Mouse (Mus musculus) left cerebral cortex, postnatal 25 days (tissue): ENCODE results near the gene Ranbp3. TPM values are rescaled to one million over a fixed set of nuclear protein-coding genes. Genes with fewer than 3 reads are reported as not detected.
"Not testable (repeated sequence)": the region's sequence is repeated elsewhere in the genome, so short reads cannot be mapped to it uniquely, and the experiment has no call there.

Source experiments
- DNase-seq, 2 experiments: peaks; one replicate each; pipeline ENCODE4 v3.0.0; 2022; ENCODE audit warnings: low spot score in 2 of 2, mixed read lengths in 1 of 2
- intact Hi-C: fragments of 180-260 bp; cut with DNase I; formaldehyde crosslinking; loops from one replicate; pipeline ENCODE4 v1.15.1; 2025
- total RNA-seq, 2 experiments: library from RNA; stranded (reverse); gene quantifications; 2 replicates each; pipeline ENCODE4 v1.2.3; 2021

The Ranbp3 gene
- 10 to 100 TPM; 88.4 to 91.3 TPM for total RNA-seq

DNA sequence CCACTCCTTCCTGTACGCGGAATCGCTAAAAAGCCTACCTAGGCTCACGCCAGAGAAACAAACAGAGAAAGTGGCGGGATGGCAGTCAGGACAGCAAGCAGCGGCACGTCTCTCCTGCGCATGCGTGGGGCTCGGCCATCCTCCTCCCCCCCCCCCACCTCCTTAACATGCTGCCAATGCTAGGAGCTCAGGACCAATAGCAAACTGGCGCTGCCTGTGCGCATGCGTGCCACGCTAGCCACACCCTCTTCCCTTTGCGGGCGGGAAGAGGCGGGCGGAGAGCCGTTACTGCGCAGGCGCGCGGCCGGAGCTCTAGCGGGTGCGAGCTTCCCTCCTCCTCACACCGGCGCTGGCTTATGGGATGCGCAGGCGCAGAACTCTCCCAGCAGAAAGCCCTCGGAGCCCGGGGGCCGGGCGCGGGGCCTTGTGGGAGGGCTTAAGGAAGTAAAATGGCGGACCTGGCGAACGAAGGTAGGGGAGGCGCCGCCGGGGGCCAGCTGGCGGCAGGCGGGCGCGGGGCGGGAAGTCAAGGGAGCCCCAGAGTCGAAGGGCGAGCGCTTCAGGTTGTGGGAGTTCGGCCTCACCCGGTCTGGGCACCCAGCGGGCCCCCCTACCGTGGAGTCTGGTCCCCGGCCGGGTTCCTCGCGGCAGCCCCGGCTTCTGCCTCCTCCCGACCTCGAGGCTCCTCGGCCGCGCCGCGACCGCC is at the start of gene Ranbp3:
Ranbp3 (plus strand) TSS at position 354 of the 706 bp plus-strand sequence.
- peak; percentile 99 to 100 for DNase-seq
- intact Hi-C loops, result loop anchor here (2.0 to 5.0 kb wide), 2 partner anchors 61 to 88 kb away; partner anchors contain the start of genes Rpl36, Safb and Safb2

GRCm38 (mm10) chr17:56625495-56625894 is 47.6 kb upstream of the Ranbp3 start:
- intact Hi-C loops, result no loop called here

GRCm38 (mm10) chr17:56626260-56626659 is 46.8 kb upstream of the Ranbp3 start:
- intact Hi-C loops, result no loop called here
- no peak for DNase-seq

More at GRCm38 (mm10) chr17:56625495-56625894, 47.6 kb upstream of the Ranbp3 start:
- DNase-seq, result no peak

GRCm38 (mm10) chr17:56626754-56627470 is 46.2 kb upstream of the Ranbp3 start, which contains the start of gene Lonp1:
Gene Lonp1 (minus strand): TSS chr17:56626887.
- intact Hi-C loops, result loop anchor here (1.0 kb wide), 1 partner anchor 41 kb away; no protein-coding TSS in a partner anchor
- peak; percentile 94 to 97 for DNase-seq

DNA sequence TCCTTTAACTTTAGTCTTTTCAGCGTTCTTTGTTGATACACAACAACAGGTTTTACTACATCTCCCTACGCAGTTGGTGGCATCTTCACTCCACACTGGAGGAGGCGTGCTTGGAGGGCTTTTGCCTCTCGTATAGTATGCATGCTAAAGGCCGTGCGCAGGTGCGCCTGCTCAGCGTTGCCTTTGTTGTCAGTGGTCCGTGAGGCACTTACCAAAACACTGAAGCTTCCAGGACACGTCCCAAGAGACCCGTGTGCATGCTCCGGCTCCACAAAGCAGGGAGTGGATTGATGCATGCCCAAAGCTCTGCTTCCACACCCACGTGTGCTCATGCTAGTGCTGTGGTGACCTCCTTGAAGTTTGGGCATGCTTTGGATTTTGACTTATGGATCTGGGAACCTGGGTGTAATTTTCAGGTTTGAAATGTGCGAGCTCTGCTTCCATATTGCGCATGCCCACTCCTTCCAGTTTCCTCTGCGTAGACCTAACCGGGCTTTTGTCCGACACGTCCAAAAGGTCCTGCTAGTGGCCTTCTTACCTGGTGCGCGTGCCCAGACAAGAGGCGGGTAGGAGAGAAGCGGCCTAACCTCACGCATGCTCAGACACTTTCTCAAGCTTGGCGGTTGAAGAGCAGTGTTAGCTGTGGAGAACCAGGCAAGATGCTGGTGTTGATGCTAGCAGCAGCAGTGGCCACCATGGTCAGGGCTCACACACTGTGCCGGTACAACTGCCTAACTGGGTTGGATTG is 45.4 kb upstream of the Ranbp3 start, which contains the start of gene Catsperd:
Catsperd (plus strand) TSS at position 614 of the 748 bp plus-strand sequence.
- intact Hi-C loops, result loop anchor here (1.0 kb wide), 1 partner anchor 41 kb away; no protein-coding TSS in a partner anchor
- DNase-seq, result peak in 1 of 2 experiments; percentile 11

GRCm38 (mm10) chr17:56629800-56630781 is 43.0 kb upstream of the Ranbp3 start:
- intact Hi-C loops, DNase-seq: not testable (repeated sequence)

DNA sequence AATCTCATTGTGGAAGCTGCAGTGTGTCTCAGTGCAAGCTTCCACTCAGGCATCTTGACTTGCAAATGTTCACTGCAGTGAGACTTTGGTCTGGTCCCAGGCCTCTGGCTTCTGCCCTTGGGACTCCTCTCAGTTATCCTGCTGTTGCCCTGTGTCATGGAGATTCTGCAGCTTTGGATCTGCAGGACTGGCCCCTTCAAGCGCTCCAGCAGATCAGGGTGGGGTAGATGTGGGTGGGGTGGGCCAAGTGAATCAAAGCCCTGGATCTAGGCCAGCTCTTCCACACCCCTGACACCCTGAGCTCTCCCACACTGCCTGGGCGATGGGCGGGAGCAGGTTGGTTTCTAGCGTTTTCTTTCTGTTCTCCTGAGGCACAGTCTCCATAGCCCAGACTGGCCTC is 41.3 kb upstream of the Ranbp3 start:
- DNase-seq, result no peak
- intact Hi-C loops, result no loop called here

DNA sequence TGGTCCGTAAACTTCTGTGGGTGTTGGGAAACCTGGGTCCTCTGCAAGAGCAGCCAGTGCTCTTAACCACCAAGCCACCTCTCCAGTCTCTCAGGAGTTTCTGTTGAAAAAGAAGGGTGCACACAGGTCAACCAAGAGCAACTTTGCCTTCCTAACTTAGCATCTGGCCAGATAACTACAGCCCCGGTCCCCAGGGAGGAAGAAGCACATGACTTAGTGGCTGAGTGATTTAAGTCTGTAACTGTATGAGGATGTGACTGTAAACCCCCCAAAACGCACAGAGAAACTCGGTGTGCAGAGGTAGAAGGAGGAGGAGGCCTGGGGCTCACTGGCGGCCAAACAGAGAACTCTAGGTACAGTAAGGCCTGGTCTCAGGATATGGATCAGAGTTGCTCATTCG is 39.1 kb upstream of the Ranbp3 start:
- DNase-seq, result no peak
- intact Hi-C loops, result no loop called here

DNA sequence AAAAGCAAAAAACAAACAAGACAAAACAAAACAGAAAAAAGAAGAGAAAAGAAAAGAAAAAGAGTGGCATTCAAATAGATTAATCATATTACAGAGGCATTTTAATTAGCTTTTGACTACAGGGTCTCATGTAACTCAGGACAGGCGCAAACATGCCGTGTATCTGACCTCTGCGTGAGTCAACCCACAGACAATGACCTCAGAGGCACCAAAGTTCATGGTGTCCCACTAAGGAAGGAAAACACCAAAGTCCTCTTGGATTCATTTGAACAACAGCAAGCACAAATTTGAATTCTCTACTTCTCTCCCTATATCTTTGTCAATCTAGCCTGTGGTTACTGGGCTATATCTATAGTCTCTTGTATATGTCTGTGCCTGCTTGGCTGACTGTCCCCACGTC is 29.9 kb upstream of the Ranbp3 start:
- intact Hi-C loops, result no loop called here
- DNase-seq, result no peak

GRCm38 (mm10) chr17:56647546-56647945 is 25.5 kb upstream of the Ranbp3 start:
- DNase-seq, result no peak
- intact Hi-C loops, result no loop called here

DNA sequence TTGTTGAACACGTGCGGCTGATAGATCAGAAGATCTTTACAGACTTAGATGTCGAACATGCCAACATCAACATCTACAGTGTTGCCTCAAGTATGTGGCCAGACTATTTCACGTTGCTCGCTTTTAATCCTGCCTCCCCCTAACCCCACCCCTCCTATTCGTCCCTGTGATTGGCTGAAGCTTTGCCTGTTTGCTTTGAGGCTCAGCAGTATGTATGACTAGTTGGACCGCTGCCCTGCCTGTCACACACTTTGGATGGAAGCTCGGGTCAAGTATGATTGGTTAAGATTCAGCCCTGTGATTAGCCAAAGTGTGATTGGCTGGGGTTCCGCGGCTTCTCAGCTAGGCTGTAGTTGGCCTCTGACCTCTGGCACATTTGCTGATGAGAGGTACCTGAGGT is 21.3 kb upstream of the Ranbp3 start:
- intact Hi-C loops, result no loop called here
- DNase-seq, result no peak

- intact Hi-C loops, result no loop called here
- no peak for DNase-seq
Observed at GRCm38 (mm10) chr17:56654771-56655170, 18.3 kb upstream of the Ranbp3 start.

- intact Hi-C loops, result no loop called here
- no peak for DNase-seq
Observed at GRCm38 (mm10) chr17:56655311-56655710, 17.8 kb upstream of the Ranbp3 start.

GRCm38 (mm10) chr17:56656171-56656570 is 16.9 kb upstream of the Ranbp3 start:
- intact Hi-C loops, result no loop called here
- no peak for DNase-seq

DNA sequence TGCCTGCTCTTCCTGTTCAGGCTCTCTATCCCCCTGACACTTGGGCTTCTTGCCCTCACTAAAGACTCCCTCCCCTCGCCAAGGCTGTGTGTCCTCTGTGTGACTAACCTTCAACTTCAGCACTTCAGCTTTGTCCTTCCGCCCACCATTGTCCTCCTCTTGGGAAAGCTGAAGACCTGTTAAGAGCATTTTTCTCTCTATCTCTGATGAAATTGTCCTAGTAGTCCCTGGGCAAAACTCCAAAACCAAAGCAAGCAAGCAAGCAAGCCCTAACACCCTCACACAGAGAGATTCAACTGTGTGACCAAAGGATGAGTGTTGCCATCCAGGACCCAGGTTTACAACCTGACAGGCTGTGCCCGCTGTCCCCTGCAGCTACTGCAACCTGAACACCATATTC is 9.4 kb upstream of the Ranbp3 start:
- intact Hi-C loops, result no loop called here

DNA sequence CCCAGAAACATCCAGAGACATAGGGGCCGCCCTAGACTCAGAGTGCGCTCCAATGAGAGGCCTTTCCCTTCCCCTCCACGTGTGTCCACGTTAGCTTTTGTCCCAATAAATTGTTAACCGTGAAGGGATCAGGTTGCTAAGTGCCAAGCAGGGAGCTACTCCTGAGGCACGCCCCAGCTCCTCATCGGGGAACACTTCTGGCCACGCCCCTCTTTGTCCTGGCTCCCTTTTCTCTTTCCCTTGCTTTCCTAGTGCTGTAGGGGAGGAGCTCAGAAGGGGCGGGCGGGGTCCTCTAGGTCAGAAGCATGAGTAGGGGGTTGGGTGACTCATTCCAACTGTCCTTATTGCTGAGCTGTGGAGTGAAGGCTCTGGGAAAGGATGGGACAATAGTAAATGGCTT is 8.8 kb upstream of the Ranbp3 start:
- no peak for DNase-seq
- intact Hi-C loops, result no loop called here

More for the DNA sequence above, 9.4 kb upstream of the Ranbp3 start:
- DNase-seq, result no peak

DNA sequence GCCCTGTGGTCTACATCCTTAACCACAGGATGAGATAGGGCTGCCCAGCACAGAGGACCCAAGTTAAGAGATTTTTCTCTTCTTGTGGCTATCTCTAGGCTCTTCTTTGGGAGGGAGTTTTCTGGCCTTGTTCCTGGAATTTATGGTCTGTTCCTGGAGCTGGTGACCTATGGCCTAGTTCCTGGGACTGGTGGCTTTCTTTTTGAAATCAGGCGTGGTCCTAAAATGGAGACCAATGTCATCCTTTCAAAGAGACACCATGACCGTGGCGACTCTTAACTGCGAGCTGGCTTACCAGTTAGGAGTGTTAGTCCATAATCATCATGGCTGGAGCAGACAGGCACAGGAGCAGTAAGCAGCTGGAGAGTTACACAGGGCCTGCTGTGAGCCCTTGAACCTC is 6.7 kb upstream of the Ranbp3 start:
- no peak for DNase-seq
- intact Hi-C loops, result no loop called here

DNA sequence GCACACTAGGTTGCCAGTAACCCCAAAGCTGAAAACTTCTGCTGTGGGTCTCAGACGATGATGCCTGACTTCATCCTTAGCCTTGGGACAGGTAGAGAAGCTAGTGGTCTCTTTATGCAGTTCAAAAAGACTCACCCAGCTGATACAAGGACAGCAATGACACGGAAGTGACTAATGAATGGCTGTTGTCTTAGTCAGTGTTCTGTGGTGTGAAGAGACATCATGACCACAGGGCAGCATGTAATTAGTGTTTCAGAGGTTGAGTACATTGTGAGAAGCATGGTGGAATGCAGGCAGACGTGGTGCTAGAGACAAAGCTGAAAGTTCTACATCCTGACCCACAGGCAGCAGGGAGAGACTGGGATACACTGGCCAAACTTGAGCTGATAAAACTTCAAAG is 5.5 kb upstream of the Ranbp3 start:
- DNase-seq, result no peak
- intact Hi-C loops, result no loop called here
